Mouse (Mus musculus) lung, adult 2 months (tissue): ENCODE measurements around the gene Angpt4. TPM values are rescaled to one million over a fixed set of nuclear protein-coding genes. Genes with fewer than 3 reads are reported as not detected.

Source experiments
- DNase-seq: peaks from one replicate; pipeline ENCODE4 v3.0.0; 2022
- H3K4me1 ChIP-seq: fragments of 200-500 bp; 2 replicates; pipeline ENCODE4 v1.6.1; 2011; ENCODE audit warnings: low read length; ENCODE audit not compliant: control insufficient read depth, insufficient read depth
- H3K4me3 ChIP-seq: fragments of 200-500 bp; replicated peaks from 2 replicates; pipeline ENCODE3; 2011; ENCODE audit warnings: low read depth, mild to moderate bottlenecking, control low read depth, low read length; ENCODE audit errors: extremely low read depth
- CTCF ChIP-seq: fragments of 200-500 bp; IDR thresholded peaks from 2 replicates; pipeline ENCODE4 v1.5.1; 2011; ENCODE audit warnings: mild to moderate bottlenecking, low read length, control low read depth; ENCODE audit not compliant: insufficient read depth
- POLR2A ChIP-seq: fragments of 200-500 bp; IDR thresholded peaks from 2 replicates; pipeline ENCODE4 v1.6.1; 2011; ENCODE audit warnings: low read depth, mild to moderate bottlenecking, control low read depth, low read length, borderline replicate concordance; ENCODE audit errors: extremely low read depth
- WGBS: fragments of 180-500 bp; shearing (Covaris S2); methylation state at CpG from one replicate; pipeline ENCODE4 v1.1.7; 2018; 5-methylcytosine and 5-hydroxymethylcytosine counted together
- polyA plus RNA-seq: library from polyadenylated mRNA; depleted of rRNA; stranded (reverse); fragments of >200 nt; gene quantifications from 2 replicates; pipeline ENCODE4 v1.2.3, GENCODE M21; 2012

The Angpt4 gene
- polyA plus RNA-seq, 1 experiment = 4.1 TPM

DNA sequence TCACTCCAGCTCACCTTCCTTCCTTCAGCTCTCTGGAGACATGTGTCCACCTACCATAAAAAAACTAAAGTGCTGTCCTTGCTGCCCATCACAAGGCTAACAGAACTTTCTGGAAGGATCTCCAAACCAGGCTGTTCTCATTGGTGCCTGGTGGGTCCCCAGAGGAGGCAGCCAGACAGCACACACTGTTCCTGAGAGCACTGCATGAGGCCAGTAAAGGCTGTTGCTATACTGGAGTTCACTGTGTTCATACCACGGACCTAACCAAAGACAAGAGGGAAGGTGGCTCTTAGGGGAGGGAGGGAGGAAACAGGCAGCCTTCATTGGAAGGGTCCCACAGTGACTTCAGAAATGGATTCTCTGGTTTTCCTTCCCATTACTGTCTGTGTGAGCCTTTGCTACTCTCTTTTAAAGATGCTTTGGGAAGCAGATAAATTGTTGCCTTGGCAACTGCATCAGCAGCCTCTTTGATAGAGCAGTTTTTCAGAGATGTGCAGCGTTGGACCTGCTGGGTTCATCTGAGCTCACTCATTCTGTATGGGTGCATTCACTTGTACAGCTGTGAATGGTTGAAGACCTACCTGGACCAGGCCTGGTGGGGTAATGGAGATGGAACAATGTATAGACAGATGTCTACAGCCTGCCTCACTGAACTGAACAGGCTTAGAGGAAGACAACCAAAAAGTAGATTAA is 38.2 kb downstream of the Angpt4 start:
- Histone ChIP-seq H3K4me1 (no peaks in the 10 kb centered on the region), H3K4me3 (no peak overlapping the region)
- DNase-seq = no peak
- no peak for TF ChIP-seq POLR2A
- TF ChIP-seq CTCF = no peak
- 83% methylated on average over 2 of the region's 2 CpGs for WGBS

DNA sequence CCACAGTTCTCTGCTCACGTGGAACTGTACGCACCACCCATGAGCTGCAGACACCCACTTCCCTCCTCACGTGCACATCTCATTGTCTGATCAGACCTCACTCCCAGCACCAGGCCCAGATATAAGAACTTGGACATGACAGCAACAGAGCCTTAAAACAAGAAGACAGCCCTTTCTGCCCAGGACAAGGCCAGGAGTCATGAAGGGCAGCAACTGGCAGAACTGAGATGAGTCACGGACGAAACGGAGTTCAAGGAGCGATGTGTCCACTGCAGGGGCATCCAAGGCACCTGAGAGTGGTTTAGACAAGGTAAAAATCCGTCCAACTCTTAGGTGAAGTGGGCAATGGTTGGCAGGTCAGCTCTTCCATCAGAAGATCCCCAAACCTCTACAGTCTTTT is 42.7 kb downstream of the Angpt4 start:
- H3K4me1 ChIP-seq = peaks cover 1% of the 10 kb centered on the region; the same call in 1 of the 2 replicates
- no peak for TF ChIP-seq POLR2A
- TF ChIP-seq CTCF = no peak
- DNase-seq = no peak
- H3K4me3 ChIP-seq = no peak overlapping the region
- WGBS = 78% methylated on average over 8 of the region's 8 CpGs

DNA sequence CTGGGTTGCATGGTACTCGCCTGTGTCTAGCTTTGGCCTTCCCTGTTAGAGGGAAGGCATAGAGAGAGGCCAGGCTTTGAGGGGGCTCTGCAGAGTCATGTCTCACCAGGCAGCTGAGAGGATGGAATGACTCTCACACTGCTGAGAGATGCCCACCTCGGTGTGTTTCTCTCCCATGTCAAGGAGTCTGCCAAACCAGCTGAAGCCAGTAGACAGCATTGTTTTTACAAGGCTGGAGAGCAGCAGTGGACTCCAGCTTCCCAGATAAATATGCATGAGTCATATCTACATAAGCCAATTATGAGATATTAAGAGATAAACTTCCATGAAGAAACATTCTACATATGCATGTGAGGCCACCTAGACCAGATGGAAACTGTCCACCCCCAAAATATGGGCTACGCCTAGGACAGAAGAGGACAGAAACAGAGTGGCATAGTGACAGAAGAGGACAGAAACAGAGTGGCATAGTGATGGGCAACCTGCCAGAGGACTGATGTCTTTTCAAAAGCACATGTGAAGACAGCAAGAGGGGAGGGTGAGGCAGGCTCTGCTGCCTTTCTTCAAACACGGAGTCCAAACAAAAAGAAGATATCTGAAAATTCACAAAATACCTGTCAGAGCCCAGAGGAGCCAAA is 45.6 kb downstream of the Angpt4 start:
- TF ChIP-seq CTCF (no peak), POLR2A (no peak)
- no peak for DNase-seq
- H3K4me1 ChIP-seq = peaks cover 16% of the 10 kb centered on the region
- no peak overlapping the region for H3K4me3 ChIP-seq
- 57% methylated on average over 4 of the region's 4 CpGs for WGBS

DNA sequence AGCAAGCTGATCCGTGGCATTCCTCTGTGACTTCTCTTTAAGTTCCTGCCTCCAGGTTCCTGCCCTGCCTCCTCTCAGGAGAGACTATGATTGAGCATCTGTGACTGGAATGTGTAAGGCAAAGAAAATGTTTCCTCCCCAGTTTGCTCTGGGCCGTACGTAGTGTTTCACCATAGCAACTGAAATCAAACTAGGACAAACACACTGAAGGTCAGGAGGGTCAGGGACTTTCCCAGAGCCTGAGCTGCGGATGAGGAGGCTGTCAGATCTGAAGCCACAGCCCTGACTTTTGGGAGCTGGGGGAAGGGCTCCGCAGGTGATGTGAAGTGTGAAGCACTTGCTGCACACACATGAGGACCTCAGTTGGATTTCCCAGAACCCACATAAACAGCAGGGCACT is 48.3 kb downstream of the Angpt4 start:
- DNase-seq = no peak
- TF ChIP-seq CTCF (no peak), POLR2A (no peak)
- H3K4me3 ChIP-seq = no peak overlapping the region
- WGBS = 15% methylated on average over 5 of the region's 5 CpGs
- peaks cover 27% of the 10 kb centered on the region for H3K4me1 ChIP-seq

DNA sequence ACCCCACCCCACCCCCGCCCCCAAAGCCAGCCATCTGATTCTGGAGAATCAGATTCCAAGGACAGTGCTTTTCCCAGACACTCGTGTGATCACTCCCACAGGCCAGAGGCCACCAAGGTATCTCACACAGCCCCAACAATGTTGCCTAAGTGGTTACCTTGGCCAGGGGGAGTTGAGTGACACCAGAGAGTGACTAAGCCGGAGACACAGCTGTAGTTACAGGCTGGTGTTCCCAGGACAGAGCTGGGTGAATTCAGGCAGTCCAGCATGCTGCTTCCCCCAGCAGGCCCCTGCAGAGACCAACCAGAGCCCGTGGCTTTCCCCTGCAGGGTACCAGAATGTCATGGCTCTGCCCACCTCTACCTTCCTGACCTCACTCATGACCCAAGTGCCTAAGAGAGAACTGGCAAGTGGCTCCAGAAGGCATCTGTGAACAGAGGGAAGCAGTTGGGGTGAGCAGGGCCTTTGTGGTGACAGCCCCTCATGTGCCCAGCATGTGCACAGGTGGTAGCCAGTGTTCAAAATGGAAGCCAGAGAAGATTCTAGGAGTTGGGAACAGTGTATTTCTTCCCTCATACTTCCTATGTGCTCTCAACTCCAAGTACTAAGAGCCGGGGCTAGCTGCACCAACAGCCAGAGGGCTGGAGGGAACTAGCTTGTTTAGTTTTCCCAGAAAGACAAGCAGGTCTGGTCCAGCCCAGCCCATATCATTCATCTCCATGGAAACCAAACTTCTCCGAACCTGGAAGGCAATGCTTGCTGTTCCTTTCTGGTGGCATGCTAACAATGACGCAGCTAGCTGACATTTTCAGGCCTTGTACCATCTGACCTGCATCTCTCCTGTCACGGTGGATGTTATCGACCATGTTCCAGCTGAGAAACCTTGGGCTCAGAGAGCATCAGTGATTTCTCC is 50.5 kb downstream of the Angpt4 start:
- no peak overlapping the region for H3K4me3 ChIP-seq
- no peak for DNase-seq
- TF ChIP-seq POLR2A (no peak), CTCF (no peak)
- peaks cover 27% of the 10 kb centered on the region for H3K4me1 ChIP-seq
- WGBS = 58% methylated on average over 9 of the region's 9 CpGs

DNA sequence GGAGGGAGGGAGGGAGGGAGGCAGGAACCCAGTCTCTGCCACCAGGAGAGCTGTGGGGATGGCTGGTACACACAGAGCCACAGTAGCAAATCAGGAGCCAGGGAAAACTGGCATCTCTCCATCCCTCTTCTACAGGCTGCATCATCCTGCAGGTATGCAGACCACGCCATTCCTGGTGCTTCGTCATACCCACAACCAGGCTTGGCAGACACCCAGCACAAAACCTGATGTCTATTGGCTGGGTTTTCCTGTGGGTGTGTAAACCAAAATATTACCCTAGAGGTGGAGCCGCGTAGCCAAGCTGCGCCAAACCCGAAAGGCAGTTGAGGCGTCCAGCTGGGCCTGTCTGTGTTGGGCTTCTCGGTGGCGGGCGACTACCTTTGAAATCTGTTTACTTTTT is 51.5 kb downstream of the Angpt4 start:
- peak; percentile 85 for DNase-seq
- H3K4me3 ChIP-seq = no peak overlapping the region
- TF ChIP-seq POLR2A = peak; percentile 50; the same call in 1 of the 2 replicates
- TF ChIP-seq CTCF = no peak
- 42% methylated on average over 10 of the region's 10 CpGs for WGBS
- H3K4me1 ChIP-seq = peaks cover 30% of the 10 kb centered on the region

DNA sequence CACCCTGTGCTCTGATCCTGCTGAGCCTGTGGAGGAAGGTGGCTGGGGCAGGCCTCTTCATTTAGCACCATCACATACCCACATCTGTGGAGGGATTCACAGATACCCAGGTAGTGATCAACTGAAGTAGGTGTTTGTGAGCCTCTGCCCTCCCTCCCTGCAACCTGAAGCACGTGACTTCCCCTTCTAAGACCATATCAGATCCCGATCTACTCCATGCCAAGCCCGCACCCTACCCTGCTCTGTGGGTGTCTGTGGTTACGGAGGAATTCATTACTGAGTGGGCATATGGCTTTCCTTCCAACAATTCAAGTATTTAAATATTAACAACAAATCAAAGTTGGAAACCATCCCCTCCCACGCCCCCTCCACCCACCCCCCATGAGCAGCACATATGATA is 52.3 kb downstream of the Angpt4 start:
- Histone ChIP-seq H3K4me1 (peaks cover 37% of the 10 kb centered on the region), H3K4me3 (no peak overlapping the region)
- TF ChIP-seq CTCF (no peak), POLR2A (no peak)
- WGBS = 87% methylated on average over 5 of the region's 5 CpGs
- DNase-seq = no peak

DNA sequence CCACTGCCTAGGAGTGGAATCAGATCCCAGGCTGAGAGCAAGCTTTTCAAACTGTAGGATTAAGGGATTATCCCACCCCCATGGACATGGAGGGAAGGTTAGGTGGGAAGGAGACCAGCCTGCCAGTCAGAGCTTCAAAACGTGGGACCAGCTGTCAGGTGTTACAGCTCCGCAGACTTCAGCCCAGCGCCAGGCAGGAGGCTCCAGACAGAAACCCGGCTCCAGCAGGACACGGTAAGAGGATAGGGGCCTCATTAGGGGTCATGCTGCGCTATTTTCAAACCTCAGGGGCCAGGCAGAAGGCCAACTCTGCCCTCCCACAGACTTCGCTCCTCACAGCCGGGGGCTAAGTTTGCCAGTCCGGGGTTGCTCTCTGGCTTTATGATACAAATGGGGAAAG is 53.0 kb downstream of the Angpt4 start:
- Histone ChIP-seq H3K4me3 (no peak overlapping the region), H3K4me1 (peaks cover 38% of the 10 kb centered on the region)
- 55% methylated on average over 9 of the region's 9 CpGs for WGBS
- DNase-seq = no peak
- TF ChIP-seq POLR2A (no peak), CTCF (no peak)

DNA sequence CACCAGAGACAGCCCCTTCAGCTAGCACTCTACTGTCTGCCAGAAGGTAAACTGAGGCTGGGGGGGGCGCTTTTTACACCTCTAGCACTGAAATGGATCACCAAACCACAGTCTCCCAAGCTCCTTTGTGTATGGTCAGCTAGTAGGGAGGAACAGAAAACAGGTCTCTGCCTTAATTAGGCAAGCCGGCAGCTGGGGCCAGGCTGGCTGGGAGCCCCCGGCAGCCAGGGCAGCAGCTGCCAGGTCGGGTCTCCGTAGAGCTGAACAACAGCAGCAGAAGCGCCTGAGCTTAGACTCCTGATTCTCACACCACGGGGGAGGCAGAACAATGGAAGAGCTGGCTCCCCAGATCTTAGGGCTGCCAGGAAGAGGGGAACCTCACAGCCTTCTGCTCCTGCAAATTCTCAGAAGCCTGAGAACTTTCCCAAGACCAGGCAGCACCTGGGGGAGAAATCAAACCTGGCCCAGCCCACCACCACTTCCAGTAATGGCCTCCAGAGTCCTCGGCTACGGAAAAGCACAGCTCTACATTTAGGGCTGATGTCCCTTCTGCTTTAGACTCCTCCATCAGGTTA is 56.3 kb downstream of the Angpt4 start:
- Histone ChIP-seq H3K4me1 (peaks cover 41% of the 10 kb centered on the region), H3K4me3 (no peak overlapping the region)
- TF ChIP-seq POLR2A (no peak), CTCF (no peak)
- 53% methylated on average over 9 of the region's 9 CpGs for WGBS
- DNase-seq = no peak
